Mouse (Mus musculus): Measurements from ENCODE around the gene Slco1a6. TPM values are rescaled to one million over a fixed set of nuclear protein-coding genes. Genes with fewer than 3 reads are reported as not detected.

The Slco1a6 gene
- polyA plus RNA-seq (2014; fragmentation: Illumina TruSeq; extraction: RNeasy Lipid Tissue Mini Kit (QIAGEN cat#74804); ENCODE audit: low read depth, low replicate concordance) = not detected

DNA sequence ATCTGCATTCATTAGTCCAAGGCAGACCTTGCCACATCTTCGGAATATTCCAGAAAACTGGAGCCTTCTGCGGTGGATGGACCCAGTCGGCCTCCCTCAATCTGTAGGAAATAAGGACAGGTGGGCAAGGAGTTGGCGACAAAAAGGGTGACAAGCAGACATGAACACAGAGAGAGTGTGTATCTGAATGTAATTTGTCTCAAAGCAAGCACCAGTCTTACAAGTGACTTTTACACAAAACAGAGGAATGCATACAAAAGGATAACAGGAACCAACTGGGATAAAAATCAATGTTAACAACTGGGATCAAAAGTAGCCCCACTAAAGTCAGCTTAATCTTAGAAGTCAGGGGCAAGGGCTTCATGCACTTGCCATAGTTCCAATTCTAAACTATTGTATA, at the start of gene Slco1a6:
Slco1a6 (minus strand) TSS at position 101 of the 400 bp plus-strand sequence.

Other genes with a start within 250 kb of the Slco1a6 start
- gene Gm6614, start 197.1 kb downstream of the Slco1a6 start, polyA plus RNA-seq (2014; fragmentation: Illumina TruSeq; extraction: RNeasy Lipid Tissue Mini Kit (QIAGEN cat#74804); ENCODE audit: low read depth, low replicate concordance) = not detected
- not detected for gene Iapp, start 89.9 kb upstream of the Slco1a6 start, polyA plus RNA-seq (2014; fragmentation: Illumina TruSeq; extraction: RNeasy Lipid Tissue Mini Kit (QIAGEN cat#74804); ENCODE audit: low read depth, low replicate concordance)
- gene Slco1a5, start 114.5 kb upstream of the Slco1a6 start, polyA plus RNA-seq (2014; fragmentation: Illumina TruSeq; extraction: RNeasy Lipid Tissue Mini Kit (QIAGEN cat#74804); ENCODE audit: low read depth, low replicate concordance) = 0.47 TPM
- gene Pyroxd1, start 137.1 kb upstream of the Slco1a6 start, polyA plus RNA-seq (2014; fragmentation: Illumina TruSeq; extraction: RNeasy Lipid Tissue Mini Kit (QIAGEN cat#74804); ENCODE audit: low read depth, low replicate concordance) = 89.0 TPM
- 18.7 TPM for gene Recql, start 178.6 kb upstream of the Slco1a6 start, polyA plus RNA-seq (2014; fragmentation: Illumina TruSeq; extraction: RNeasy Lipid Tissue Mini Kit (QIAGEN cat#74804); ENCODE audit: low read depth, low replicate concordance)
- 61.1 TPM for gene Golt1b, start 178.7 kb upstream of the Slco1a6 start, polyA plus RNA-seq (2014; fragmentation: Illumina TruSeq; extraction: RNeasy Lipid Tissue Mini Kit (QIAGEN cat#74804); ENCODE audit: low read depth, low replicate concordance)
- gene Spx, start 204.9 kb upstream of the Slco1a6 start, polyA plus RNA-seq (2014; fragmentation: Illumina TruSeq; extraction: RNeasy Lipid Tissue Mini Kit (QIAGEN cat#74804); ENCODE audit: low read depth, low replicate concordance) = 0.32 TPM

All from sigmoid colon, adult 10 weeks (tissue).